Mouse (Mus musculus): ENCODE results near the gene Tmem175. TPM values are rescaled to one million over a fixed set of nuclear protein-coding genes. Genes with fewer than 3 reads are reported as not detected.
A peak's percentile ranks its signal among the peaks of the same experiment; 100 is the strongest.

Gene Tmem175
- polyA plus RNA-seq, 1 experiment from 2014 or later = 26.4 TPM

DNA sequence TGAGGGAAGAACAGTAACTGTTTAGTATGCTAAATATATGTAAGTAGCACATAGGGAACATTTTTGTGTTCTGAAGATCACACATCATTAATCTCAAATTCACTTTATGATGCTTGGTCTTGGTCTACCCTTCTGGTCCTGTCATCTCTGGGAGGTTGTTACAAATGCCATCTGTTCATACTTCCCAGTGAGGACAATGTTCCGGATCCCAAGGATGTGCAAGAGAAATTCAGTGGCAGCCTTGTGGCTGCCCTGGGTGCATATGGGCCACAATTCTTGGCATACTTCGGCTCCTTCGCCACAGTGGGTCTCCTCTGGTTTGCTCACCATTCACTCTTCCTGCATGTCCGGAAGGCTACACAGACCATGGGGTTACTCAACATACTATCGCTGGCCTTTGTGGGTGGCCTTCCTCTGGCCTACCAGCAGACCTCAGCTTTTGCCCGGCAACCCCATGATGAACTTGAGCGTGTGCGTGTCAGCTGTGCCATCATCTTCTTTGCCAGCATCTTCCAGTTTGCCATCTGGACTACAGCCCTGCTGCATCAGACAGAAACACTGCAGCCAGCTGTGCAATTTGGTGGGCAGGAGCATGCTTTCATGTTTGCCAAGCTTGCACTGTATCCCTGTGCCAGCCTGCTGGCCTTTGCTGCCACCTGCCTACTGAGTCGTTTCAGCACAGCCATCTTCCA lies 16.2 kb downstream of the Tmem175 start:
- Histone ChIP-seq H3K9me3 (no peaks in the 10 kb centered on the region), H3K4me2 (no peak overlapping the region), H3K4me1 (replicated peaks) (no peaks in the 10 kb centered on the region), H3K9ac (no peak overlapping the region), H3K4me3 (no peak overlapping the region), H3K27me3 (no peaks in the 10 kb centered on the region), H3K36me3 (peaks cover 85% of the 10 kb centered on the region), H3K27ac (no peak overlapping the region)
- ATAC-seq (ENCODE audit: low FRiP score) = no peak
- 94% methylated on average over 9 of the region's 9 CpGs for WGBS

DNA sequence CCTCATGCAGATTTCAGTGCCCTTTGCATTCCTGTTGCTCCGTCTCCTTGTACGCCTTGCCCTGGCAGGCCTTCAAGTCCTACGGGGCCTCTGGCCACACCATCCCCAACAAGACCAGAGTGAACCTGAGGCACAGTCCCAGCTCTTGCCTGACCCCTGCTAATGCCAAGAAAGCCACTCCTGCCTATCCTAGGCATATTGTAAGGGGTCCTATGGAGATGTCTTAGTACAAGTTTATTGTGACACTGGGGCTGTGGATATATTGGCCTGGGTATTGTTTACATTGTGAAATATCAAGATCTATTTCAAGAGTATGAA lies 16.7 kb downstream of the Tmem175 start:
- Histone ChIP-seq H3K4me3 (no peak overlapping the region), H3K9ac (no peak overlapping the region), H3K27me3 (no peaks in the 10 kb centered on the region), H3K36me3 (peaks cover 86% of the 10 kb centered on the region), H3K4me1 (replicated peaks) (no peaks in the 10 kb centered on the region), H3K9me3 (no peaks in the 10 kb centered on the region), H3K4me2 (no peak overlapping the region), H3K27ac (no peak overlapping the region)
- 94% methylated on average over 3 of the region's 3 CpGs for WGBS
- ATAC-seq (ENCODE audit: low FRiP score) = no peak

DNA sequence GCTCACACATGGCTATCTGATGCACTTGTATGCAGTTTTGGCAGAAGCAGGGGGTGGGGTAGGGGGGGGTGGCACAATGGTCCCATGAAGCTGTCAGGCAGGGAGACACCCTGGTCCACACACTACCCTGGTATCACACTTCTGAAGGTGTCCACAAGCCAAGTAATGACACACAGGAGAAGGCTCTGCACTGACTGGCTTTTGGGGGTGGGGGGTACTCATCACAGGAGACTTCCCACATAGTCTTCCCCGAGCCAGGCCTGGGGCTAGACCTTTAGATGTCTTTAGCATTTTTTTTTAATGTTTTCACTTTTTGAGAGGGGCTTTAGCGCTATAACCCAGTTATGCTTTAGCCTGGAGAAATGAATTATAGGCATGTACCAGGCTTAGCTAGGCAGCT lies 17.7 kb downstream of the Tmem175 start:
- Histone ChIP-seq H3K9me3 (no peaks in the 10 kb centered on the region), H3K36me3 (peaks cover 82% of the 10 kb centered on the region), H3K9ac (no peak overlapping the region), H3K27ac (no peak overlapping the region), H3K27me3 (no peaks in the 10 kb centered on the region), H3K4me2 (no peak overlapping the region), H3K4me1 (replicated peaks) (no peaks in the 10 kb centered on the region), H3K4me3 (no peak overlapping the region)
- 92% methylated on average over 2 of the region's 2 CpGs for WGBS
- no peak for ATAC-seq (ENCODE audit: low FRiP score)

DNA sequence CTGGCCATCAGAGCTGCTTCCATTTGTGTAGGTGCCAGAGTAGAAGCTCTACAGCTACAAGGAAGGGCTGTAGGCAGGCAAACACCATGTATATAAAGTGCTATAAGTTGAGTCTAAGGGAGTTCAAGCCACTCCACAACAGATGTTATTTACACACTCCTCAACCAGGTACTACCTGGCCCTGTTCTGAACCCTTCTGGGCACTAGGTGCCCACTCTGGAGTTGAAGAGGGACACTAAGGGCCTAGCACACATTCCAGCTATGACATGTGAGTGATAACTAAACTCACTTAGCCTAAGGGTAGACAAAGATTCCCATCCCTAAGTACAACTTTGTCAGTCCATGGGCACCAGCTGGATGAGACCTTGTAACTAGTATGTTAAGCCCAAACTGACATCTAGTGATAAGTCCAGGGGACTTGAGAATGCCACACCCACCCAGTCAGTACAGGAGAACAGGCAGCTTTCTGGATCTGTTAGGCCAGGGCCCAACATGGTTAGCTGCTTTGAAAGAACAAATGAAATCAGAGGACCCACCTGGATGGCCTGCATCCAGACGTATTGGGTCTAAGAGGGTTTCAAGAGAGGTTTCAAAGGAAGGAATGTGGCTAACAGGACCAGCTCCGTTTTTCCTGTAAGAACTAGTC lies 18.4 kb downstream of the Tmem175 start:
- H3K4me2 ChIP-seq = no peak overlapping the region
- no peaks in the 10 kb centered on the region for H3K4me1 ChIP-seq (replicated peaks)
- H3K27ac ChIP-seq = no peak overlapping the region
- no peak for ATAC-seq (ENCODE audit: low FRiP score)
- no peaks in the 10 kb centered on the region for H3K9me3 ChIP-seq
- peaks cover 83% of the 10 kb centered on the region for H3K36me3 ChIP-seq
- WGBS = 89% methylated on average over 2 of the region's 2 CpGs
- no peak overlapping the region for H3K4me3 ChIP-seq
- no peak overlapping the region for H3K9ac ChIP-seq
- H3K27me3 ChIP-seq = no peaks in the 10 kb centered on the region

DNA sequence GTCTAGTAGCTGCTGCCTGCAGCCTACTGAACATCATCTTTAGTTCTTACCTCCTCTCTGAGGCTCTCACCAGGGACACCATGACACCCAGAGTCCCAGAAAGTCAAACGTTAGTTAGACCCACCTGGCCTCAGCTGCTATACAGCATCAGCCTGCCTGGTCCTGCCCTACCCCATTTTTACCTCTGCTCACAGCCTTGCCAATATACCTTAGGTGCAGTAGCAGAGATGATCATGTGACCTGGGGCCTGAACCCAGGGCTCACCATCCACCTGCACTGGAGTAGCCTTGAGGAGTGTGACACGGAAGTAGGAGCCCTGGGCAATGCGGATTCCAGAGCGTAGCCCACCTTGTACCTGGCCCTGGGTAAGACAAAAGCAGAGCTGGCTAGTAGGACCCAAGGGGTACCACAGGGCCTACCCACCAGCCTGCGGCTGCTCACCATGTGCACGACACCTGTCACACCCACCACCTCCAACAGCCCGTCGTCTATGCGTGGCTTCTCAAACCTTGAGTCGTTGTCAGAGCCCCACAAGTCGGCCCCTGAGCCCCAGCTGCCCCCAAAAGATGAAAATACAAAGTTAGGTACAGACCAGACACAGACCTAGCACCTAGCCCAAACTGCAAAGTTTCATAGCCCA lies 19.5 kb downstream of the Tmem175 start:
- no peaks in the 10 kb centered on the region for H3K27me3 ChIP-seq
- ATAC-seq (ENCODE audit: low FRiP score) = no peak
- no peak overlapping the region for H3K27ac ChIP-seq
- H3K9me3 ChIP-seq = no peaks in the 10 kb centered on the region
- H3K4me3 ChIP-seq = no peak overlapping the region
- WGBS = 94% methylated on average over 11 of the region's 11 CpGs
- no peaks in the 10 kb centered on the region for H3K4me1 ChIP-seq (replicated peaks)
- peaks cover 86% of the 10 kb centered on the region for H3K36me3 ChIP-seq
- no peak overlapping the region for H3K9ac ChIP-seq
- no peak overlapping the region for H3K4me2 ChIP-seq

DNA sequence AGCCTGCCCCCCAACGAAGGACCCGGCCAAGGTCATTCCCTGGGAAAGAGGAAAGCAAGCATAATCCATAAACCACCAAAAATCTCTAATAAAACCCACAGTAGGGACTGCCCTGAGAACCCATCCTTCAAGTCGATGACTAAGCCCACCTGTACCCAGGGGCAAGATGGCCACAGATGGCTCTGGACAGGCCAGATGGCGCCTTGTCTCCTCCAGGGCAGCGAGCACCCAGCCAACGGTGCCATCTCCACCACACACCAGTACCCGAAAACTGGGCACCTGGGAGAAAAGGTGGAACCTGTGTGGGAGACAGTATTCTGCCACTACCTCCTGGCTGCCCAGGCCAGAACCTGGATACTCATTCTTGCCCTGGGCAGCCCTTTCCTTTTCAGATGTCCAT lies 20.8 kb downstream of the Tmem175 start:
- H3K27me3 ChIP-seq = no peaks in the 10 kb centered on the region
- no peaks in the 10 kb centered on the region for H3K9me3 ChIP-seq
- no peak overlapping the region for H3K4me3 ChIP-seq
- H3K36me3 ChIP-seq = peaks cover 88% of the 10 kb centered on the region
- H3K4me2 ChIP-seq = no peak overlapping the region
- 94% methylated on average over 7 of the region's 7 CpGs for WGBS
- no peak overlapping the region for H3K9ac ChIP-seq
- H3K27ac ChIP-seq = no peak overlapping the region
- H3K4me1 ChIP-seq (replicated peaks) = no peaks in the 10 kb centered on the region
- ATAC-seq (ENCODE audit: low FRiP score) = no peak

DNA sequence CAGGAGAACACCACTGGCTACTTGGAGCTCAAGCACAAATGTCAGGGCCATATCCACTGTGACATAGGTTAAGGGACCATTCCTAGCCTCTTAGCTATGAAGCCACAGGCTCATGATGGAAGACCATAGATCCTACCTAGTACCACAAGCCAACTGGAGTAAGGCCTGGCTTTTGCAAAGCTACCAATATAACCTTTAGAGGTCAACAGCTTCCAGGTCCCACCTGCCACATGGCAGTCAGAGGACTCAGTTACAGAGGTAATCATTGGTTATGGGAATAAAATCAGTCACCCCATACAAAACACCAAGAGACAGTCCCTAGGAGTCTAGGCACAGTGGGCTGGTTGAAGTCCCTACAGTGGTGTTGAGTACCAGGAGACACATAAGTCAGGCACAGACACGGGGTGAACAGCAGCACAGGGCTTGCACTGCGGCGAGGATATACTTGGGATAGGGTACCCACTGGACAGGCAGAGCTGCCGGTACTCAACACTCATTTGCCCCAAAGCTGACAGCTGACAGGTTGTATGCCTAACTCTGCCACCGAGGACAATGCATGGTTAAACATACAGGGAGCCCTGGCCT lies 21.7 kb downstream of the Tmem175 start:
- H3K9ac ChIP-seq = no peak overlapping the region
- H3K4me1 ChIP-seq (replicated peaks) = no peaks in the 10 kb centered on the region
- 83% methylated on average over 5 of the region's 5 CpGs for WGBS
- no peaks in the 10 kb centered on the region for H3K9me3 ChIP-seq
- peaks cover 88% of the 10 kb centered on the region for H3K36me3 ChIP-seq
- ATAC-seq (ENCODE audit: low FRiP score) = 0 out of 2 replicates have a peak, but pooled peaks have one; percentile 15
- H3K4me3 ChIP-seq = no peak overlapping the region
- H3K27ac ChIP-seq = no peak overlapping the region
- no peak overlapping the region for H3K4me2 ChIP-seq
- H3K27me3 ChIP-seq = no peaks in the 10 kb centered on the region

DNA sequence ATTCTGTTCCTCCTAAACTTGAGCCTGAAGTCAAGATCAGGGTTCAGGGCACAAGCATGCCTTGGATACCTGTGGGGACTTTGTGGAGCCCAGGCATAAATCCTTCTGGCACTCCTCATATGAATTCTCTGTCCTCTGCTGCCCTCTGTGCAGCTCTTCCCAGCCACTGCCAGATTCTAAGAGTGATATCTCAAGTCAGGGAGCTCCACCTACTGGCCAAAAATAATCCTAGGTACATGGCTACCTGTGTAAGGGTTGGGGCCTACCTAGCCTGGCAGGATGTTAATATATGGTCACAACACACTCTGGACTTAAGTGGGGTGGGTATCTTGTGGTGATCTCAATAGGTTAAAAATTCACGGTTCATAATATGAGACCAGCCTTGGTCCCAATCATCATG lies 22.3 kb downstream of the Tmem175 start:
- Histone ChIP-seq H3K36me3 (peaks cover 88% of the 10 kb centered on the region), H3K9ac (no peak overlapping the region), H3K9me3 (no peaks in the 10 kb centered on the region), H3K27me3 (no peaks in the 10 kb centered on the region), H3K4me3 (no peak overlapping the region), H3K4me1 (replicated peaks) (no peaks in the 10 kb centered on the region), H3K4me2 (no peak overlapping the region), H3K27ac (no peak overlapping the region)
- 55% methylated on average over 1 of the region's 1 CpGs for WGBS
- peak; percentile 66 for ATAC-seq (ENCODE audit: low FRiP score)

DNA sequence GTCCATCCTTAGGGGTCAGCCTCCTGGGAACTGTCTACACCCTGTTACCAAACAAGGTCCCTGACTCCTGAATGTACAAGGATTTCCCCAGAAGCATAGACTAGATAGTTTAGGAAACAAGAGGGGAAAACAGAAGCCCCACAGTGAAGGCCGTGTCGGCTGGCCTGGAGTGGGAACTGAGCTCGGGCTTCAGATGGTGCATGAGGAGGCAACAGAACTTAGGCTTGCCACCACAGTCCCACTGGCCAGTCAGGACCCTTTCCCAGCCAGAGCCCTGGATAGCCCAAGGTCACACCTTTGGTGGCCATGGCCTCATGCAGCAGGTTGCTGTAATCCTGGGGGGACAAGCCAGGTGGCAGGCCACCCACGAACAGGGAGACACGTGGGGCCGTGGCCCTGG lies 23.8 kb downstream of the Tmem175 start:
- H3K4me1 ChIP-seq (replicated peaks) = peaks cover 5% of the 10 kb centered on the region
- no peak overlapping the region for H3K9ac ChIP-seq
- no peak for ATAC-seq (ENCODE audit: low FRiP score)
- no peaks in the 10 kb centered on the region for H3K27me3 ChIP-seq
- H3K4me2 ChIP-seq = no peak overlapping the region
- H3K4me3 ChIP-seq = no peak overlapping the region
- H3K9me3 ChIP-seq = no peaks in the 10 kb centered on the region
- WGBS = 91% methylated on average over 6 of the region's 6 CpGs
- no peak overlapping the region for H3K27ac ChIP-seq
- peaks cover 85% of the 10 kb centered on the region for H3K36me3 ChIP-seq

DNA sequence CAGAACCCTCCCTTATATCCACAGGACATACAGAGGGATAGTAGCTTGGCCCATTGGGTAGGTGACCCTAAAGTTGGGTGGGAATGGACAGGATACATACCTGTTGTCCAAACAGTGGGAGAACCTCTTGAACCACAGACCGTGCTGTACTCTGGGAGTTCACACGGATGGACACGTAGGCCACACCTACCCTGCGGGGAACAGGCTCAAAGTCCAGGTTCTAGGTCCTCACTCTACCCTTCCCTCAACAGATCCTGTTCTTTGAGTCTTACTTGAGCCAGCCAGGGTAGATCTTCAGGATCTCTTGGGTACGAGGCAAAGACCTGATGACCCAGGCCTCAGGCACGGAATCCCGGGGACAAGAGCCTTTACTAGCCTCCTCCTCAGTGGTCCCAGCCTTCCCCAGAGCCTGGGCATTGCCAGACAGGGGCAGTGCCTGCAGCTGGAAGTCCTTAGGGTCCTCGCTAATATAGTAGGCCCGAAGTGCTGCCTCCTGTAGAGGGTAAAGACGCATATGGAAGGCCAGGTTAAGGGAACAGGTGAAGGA lies 24.9 kb downstream of the Tmem175 start:
- 95% methylated on average over 10 of the region's 10 CpGs for WGBS
- Histone ChIP-seq H3K4me2 (no peak overlapping the region), H3K36me3 (peaks cover 76% of the 10 kb centered on the region), H3K27ac (no peak overlapping the region), H3K9ac (no peak overlapping the region), H3K27me3 (no peaks in the 10 kb centered on the region), H3K9me3 (no peaks in the 10 kb centered on the region), H3K4me1 (replicated peaks) (peaks cover 16% of the 10 kb centered on the region), H3K4me3 (no peak overlapping the region)
- no peak for ATAC-seq (ENCODE audit: low FRiP score)

DNA sequence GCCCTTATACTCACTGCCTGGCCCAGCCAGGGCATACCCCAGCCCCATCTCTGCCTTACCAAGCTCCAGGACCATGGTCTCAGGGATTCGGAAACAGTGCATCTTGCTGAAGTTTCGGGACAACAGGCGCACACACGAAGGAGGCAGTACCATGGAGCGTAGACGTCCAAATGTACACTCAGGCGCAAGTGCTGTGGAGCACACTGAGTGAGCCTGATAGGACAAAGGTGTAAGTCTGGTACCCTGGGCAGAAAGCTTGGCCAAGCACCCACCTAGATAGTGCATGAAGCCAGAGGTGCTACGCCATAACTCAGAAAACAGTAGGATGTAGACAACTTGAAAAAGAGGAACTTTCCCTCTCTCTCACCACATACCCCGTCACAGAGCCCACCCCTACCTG lies 25.8 kb downstream of the Tmem175 start:
- Histone ChIP-seq H3K36me3 (peaks cover 67% of the 10 kb centered on the region), H3K9ac (no peak overlapping the region), H3K27ac (no peak overlapping the region), H3K4me3 (no peak overlapping the region), H3K9me3 (no peaks in the 10 kb centered on the region), H3K4me2 (no peak overlapping the region), H3K4me1 (replicated peaks) (peaks cover 24% of the 10 kb centered on the region), H3K27me3 (no peaks in the 10 kb centered on the region)
- no peak for ATAC-seq (ENCODE audit: low FRiP score)
- 95% methylated on average over 9 of the region's 9 CpGs for WGBS

DNA sequence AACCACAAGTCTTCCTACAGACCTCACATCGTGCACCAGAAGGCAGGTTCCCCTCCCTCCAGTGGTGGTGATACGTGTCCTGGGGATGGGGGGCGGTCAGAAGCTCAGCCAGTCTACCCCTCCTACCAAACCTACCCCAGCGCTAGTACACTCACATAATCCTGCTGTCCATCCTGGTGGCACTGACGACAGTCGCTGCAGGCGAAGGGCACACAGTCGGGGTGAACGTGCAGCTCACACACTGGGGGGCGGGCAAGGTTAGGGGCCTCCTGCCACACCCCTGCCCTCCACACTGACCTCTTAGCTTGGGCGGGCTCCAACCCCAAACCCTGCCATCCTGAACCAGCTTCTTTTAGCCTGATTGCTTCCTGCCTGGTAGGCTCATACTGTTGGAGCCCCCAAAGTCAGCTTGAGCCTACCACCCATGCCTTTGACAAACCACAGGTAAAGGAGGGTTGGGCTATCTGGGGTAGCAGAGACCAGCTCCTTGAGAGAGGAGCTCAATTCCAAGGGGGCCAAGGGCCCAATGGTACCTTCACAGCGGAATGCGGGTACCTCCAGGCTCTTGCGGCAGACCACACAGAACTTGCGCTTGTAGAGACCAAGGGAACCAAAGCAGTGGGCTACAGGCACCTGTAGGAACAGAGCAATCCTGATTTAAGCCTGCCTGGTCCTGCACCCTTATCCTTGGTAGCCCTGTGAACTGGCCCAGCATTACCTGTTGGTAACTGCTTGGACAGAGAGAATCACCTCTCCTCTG lies 26.5 kb downstream of the Tmem175 start:
- H3K27me3 ChIP-seq = no peaks in the 10 kb centered on the region
- no peak overlapping the region for H3K9ac ChIP-seq
- no peak overlapping the region for H3K4me3 ChIP-seq
- 94% methylated on average over 15 of the region's 15 CpGs for WGBS
- H3K27ac ChIP-seq = no peak overlapping the region
- peaks cover 61% of the 10 kb centered on the region for H3K36me3 ChIP-seq
- no peaks in the 10 kb centered on the region for H3K9me3 ChIP-seq
- peaks cover 24% of the 10 kb centered on the region for H3K4me1 ChIP-seq (replicated peaks)
- H3K4me2 ChIP-seq = no peak overlapping the region
- no peak for ATAC-seq (ENCODE audit: low FRiP score)
